Mouse (Mus musculus) liver, embryonic 12.5 days (tissue): ENCODE results near the gene Lgals4. TPM values are rescaled to one million over a fixed set of nuclear protein-coding genes. Genes with fewer than 3 reads are reported as not detected.
"Not testable (repeated sequence)": the region's sequence is repeated elsewhere in the genome, so short reads cannot be mapped to it uniquely, and the experiment has no call there.

Experiments used
- ATAC-seq: fragments of 200-750 bp; cut with Nextera tagmentation; 2 replicates; pipeline ENCODE4 v1.8.0; 2017; ENCODE audit warnings: moderate number of reproducible peaks, mild to moderate bottlenecking, moderate library complexity
- H3K27ac ChIP-seq: fragments of 300-500 bp; sonication (generic); 2 replicates; pipeline ENCODE4 v1.5.1; 2016; ENCODE audit warnings: mild to moderate bottlenecking
- H3K27me3 ChIP-seq: fragments of 300-500 bp; sonication (generic); replicated peaks from 2 replicates; pipeline ENCODE4 v1.6.1; 2016; ENCODE audit warnings: mild to moderate bottlenecking, moderate library complexity
- H3K36me3 ChIP-seq: fragments of 300-500 bp; sonication (generic); 2 replicates; pipeline ENCODE4 v1.6.1; 2016; ENCODE audit warnings: mild to moderate bottlenecking, moderate library complexity
- H3K4me1 ChIP-seq: fragments of 300-500 bp; sonication (generic); 2 replicates; pipeline ENCODE4 v1.6.1; 2016
- H3K4me2 ChIP-seq: fragments of 300-500 bp; sonication (generic); 2 replicates; pipeline ENCODE4 v1.6.1; 2016; ENCODE audit warnings: mild to moderate bottlenecking, moderate library complexity
- H3K4me3 ChIP-seq: fragments of 300-500 bp; sonication (generic); 2 replicates; pipeline ENCODE4 v1.5.1; 2016; ENCODE audit warnings: mild to moderate bottlenecking, moderate library complexity
- H3K9ac ChIP-seq: fragments of 300-500 bp; sonication (generic); 2 replicates; pipeline ENCODE4 v1.6.1; 2016; ENCODE audit warnings: mild to moderate bottlenecking, moderate library complexity
- H3K9me3 ChIP-seq: fragments of 300-500 bp; sonication (generic); replicated peaks from 2 replicates; pipeline ENCODE4 v1.6.1; 2016; ENCODE audit warnings: mild to moderate bottlenecking, moderate library complexity
- WGBS: fragments of 180-500 bp; shearing (Covaris S2); methylation state at CpG from one replicate; pipeline ENCODE4 v1.1.7; 2016; ENCODE audit not compliant: insufficient replicate concordance; 5-methylcytosine and 5-hydroxymethylcytosine counted together
- polyA plus RNA-seq: library from polyadenylated mRNA; unstranded; fragments of >200 nt; fragmentation: Nextera tagmentation; extraction: Ambion mirVana; gene quantifications from 2 replicates; pipeline ENCODE4 v1.2.1, GENCODE M21; 2016

The Lgals4 gene
- polyA plus RNA-seq, 1 experiment from 2014 or later = 3.6 TPM

DNA sequence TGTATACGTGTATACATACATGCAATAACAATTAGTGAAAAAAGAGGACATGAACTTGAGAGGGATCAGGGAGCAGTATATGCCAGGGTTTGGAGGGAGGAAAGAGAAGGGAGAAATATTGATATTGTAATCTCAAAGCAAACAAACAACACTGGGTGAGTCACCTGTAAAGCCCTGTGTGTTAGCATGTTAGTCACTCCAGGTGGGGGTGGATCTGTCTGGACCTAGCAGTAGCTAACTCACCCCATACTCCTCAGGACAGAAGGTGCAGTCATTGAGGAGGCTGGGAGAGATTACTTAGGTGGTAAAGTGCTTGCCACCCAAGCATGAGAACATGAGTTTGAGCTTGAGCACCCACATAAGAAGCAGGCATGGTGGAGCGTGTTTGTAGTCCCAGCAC, 26.3 kb downstream of the Lgals4 start:
- WGBS = 76% methylated on average over 2 of the region's 2 CpGs
- no peak overlapping the region for H3K4me3 ChIP-seq
- H3K4me2 ChIP-seq = no peak overlapping the region
- H3K9ac ChIP-seq = no peak overlapping the region
- H3K36me3 ChIP-seq = no peaks in the 10 kb centered on the region
- ATAC-seq = no peak
- H3K4me1 ChIP-seq = peaks cover 13% of the 10 kb centered on the region
- H3K27ac ChIP-seq = no peak overlapping the region
- H3K27me3 ChIP-seq = 0 out of 2 replicates have a peak, but pooled peaks cover 2% of the 10 kb centered on the region
- peaks cover 5% of the 10 kb centered on the region; the same call in 1 of the 2 replicates for H3K9me3 ChIP-seq

DNA sequence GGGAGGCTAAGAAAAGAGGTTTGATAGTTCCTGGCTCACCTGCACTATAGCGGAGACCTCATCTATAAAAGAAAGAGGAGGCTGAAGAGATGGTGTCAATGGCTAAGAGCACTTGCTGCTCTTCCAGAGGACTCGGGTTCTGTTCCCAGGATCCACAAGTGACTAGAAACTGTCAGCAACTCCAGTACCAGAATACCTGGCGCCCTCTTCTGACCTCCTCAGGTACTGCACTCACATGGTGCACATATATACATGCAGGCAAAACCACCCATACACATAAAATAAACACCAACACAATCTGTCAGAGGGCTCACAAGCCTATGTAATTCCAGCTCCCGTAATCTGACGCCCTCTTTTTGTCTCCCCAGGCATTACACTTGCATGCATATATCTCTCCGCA, 27.2 kb downstream of the Lgals4 start:
- Histone ChIP-seq H3K27ac (no peak overlapping the region), H3K4me3 (no peak overlapping the region), H3K4me2 (no peak overlapping the region), H3K4me1 (peaks cover 22% of the 10 kb centered on the region), H3K9me3 (peaks cover 5% of the 10 kb centered on the region; the same call in 1 of the 2 replicates), H3K9ac (no peak overlapping the region), H3K36me3 (no peaks in the 10 kb centered on the region), H3K27me3 (0 out of 2 replicates have a peak, but pooled peaks cover 2% of the 10 kb centered on the region)
- WGBS = 75% methylated on average over 6 of the region's 6 CpGs
- no peak for ATAC-seq

DNA sequence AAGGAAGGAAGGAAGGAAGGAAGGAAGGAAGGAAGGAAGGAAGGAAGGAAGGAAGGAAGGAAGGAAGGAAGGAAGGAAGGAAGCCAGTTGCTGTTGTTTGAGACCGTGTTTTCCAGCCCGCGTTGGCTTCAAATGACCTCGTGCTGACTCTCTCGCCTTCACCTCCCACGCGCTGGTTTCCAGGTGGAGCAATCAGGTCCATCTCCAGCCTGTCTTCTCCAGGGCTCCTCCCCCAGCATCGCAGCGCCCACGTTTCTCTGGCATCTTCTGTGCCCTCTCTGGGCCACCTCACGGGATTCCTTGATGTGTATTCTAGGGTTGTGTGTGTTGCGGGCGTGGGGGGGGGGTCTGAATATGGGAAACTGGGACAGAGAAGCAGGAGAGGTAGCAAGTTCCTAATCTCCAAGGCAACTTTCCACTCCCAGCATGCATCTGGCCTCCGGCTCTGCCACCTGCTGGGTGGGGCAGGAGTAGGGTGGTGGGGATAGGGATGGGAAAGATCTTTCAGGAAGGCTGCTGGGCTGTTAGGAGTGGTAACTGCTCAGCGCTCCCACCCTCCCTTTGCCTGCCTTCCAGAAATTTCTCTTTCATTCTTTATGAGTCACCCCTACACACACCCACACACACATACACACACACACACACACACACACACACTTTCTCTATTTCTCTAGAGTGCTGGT, 29.3 kb downstream of the Lgals4 start:
- ATAC-seq = no peak
- WGBS = 67% methylated on average over 15 of the region's 15 CpGs

DNA sequence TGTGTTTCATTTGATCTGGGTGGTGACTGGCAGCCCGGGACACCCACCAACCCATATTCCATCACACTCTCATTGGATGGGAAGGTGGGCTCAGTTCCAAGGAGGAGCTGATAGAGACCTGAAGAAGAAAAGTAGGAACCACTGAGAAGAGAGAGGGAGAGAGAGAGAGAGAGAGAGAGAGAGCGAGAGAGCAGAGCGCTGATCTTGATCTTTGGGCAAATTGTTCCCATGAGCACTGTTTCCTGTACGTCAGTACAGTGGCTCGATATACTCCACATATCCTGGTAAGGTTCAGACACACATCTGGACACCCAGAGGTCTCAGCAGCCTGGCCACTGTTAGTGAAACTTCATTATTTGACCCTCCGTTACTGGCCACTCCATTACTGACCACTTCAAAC, 29.9 kb downstream of the Lgals4 start, which contains the start of gene Lgals7:
TSS of gene Lgals7 (plus strand) at position 314 of the 400 bp plus-strand sequence.
- H3K9ac ChIP-seq = no peak within 1 kb of the TSS
- peaks cover 5% of the 10 kb centered on the region; the same call in 1 of the 2 replicates for H3K9me3 ChIP-seq
- 0 out of 2 replicates have a peak, but pooled peaks cover 2% of the 10 kb centered on the region for H3K27me3 ChIP-seq
- H3K4me2 ChIP-seq = no peak within 1 kb of the TSS
- 69% methylated on average over 6 of the region's 6 CpGs for WGBS
- ATAC-seq = no peak
- peaks cover 39% of the 10 kb centered on the region for H3K4me1 ChIP-seq
- H3K4me3 ChIP-seq = no peak within 1 kb of the TSS
- H3K36me3 ChIP-seq = no peaks in the 10 kb centered on the region
- no peak within 1 kb of the TSS for H3K27ac ChIP-seq

More for the DNA sequence above, 29.3 kb downstream of the Lgals4 start:
- Histone ChIP-seq H3K9ac (no peak overlapping the region), H3K27me3 (0 out of 2 replicates have a peak, but pooled peaks cover 2% of the 10 kb centered on the region), H3K4me3 (no peak overlapping the region), H3K27ac (no peak overlapping the region), H3K36me3 (no peaks in the 10 kb centered on the region), H3K4me2 (no peak overlapping the region), H3K4me1 (peaks cover 39% of the 10 kb centered on the region), H3K9me3 (peaks cover 5% of the 10 kb centered on the region; the same call in 1 of the 2 replicates)

DNA sequence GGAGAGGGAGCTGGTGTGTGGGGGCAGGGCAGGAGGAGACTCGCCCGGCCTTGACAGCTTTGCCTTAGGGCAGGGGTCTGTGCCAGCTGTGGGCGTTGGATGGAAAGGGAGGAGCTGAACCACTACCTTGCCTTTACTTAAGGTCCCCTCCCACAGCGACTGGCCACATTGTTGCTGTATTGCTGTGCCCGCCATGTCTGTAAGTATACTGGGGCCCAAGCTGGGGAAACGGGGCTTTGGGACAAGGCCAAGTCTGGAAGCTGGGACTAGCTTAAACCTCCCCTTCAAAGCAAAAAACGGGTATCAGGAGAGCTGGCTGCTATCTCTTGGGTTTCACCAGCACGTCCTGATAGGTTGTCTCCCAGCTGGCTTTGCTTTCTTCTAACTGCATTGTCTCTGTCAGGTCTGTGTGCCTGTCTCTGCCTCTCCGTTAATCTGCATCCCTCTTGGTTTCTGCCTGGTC, 30.7 kb downstream of the Lgals4 start:
- H3K4me2 ChIP-seq = no peak overlapping the region
- no peak overlapping the region for H3K27ac ChIP-seq
- no peak for ATAC-seq
- peaks cover 39% of the 10 kb centered on the region for H3K4me1 ChIP-seq
- no peak overlapping the region for H3K4me3 ChIP-seq
- H3K9ac ChIP-seq = no peak overlapping the region
- 0 out of 2 replicates have a peak, but pooled peaks cover 2% of the 10 kb centered on the region for H3K27me3 ChIP-seq
- 48% methylated on average over 9 of the region's 9 CpGs for WGBS
- peaks cover 5% of the 10 kb centered on the region; the same call in 1 of the 2 replicates for H3K9me3 ChIP-seq
- H3K36me3 ChIP-seq = no peaks in the 10 kb centered on the region

DNA sequence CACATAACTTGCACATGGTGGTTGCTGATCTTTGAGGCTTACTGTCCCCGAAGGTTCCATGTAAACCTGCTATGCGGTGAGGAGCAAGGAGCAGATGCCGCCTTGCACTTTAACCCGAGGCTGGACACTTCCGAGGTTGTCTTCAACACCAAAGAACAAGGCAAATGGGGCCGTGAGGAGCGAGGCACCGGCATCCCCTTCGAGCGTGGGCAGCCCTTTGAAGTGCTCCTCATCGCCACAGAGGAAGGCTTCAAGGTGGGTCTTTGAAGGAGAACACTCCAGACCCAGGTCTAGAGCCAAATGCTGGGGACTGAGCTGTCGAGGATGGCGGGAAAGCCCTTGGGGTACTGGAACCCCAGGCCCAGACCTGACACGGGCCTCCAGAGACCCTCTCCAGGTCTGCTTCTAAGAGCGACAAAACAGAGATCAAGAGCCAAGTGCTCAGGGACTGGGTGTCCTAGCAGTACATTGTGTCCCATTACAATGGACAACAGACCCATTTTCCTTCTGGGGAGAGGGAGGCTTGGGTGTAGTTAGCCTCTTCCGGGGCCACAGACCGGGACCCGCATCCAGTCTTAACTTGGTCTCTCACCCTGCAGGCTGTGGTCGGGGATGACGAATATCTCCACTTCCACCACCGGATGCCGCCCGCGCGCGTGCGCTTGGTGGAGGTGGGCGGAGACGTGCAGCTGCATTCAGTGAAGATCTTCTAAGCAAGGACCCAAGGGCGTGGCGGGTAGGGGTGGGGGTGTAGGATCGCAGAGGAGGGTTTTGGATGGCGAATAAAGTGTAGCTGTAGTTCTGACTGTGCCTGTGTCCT, 32.0 kb downstream of the Lgals4 start:
- 32% methylated on average over 33 of the region's 33 CpGs for WGBS
- peak overlapping the region; percentile 67 for H3K4me2 ChIP-seq
- peak overlapping the region; percentile 50 for H3K9ac ChIP-seq
- 0 out of 2 replicates have a peak, but pooled peaks cover 2% of the 10 kb centered on the region for H3K27me3 ChIP-seq
- no peaks in the 10 kb centered on the region for H3K36me3 ChIP-seq
- H3K4me1 ChIP-seq = peaks cover 39% of the 10 kb centered on the region
- peak overlapping the region; percentile 70 for H3K27ac ChIP-seq
- ATAC-seq = peak; percentile 82
- peaks cover 5% of the 10 kb centered on the region; the same call in 1 of the 2 replicates for H3K9me3 ChIP-seq
- H3K4me3 ChIP-seq = peak overlapping the region; percentile 31

DNA sequence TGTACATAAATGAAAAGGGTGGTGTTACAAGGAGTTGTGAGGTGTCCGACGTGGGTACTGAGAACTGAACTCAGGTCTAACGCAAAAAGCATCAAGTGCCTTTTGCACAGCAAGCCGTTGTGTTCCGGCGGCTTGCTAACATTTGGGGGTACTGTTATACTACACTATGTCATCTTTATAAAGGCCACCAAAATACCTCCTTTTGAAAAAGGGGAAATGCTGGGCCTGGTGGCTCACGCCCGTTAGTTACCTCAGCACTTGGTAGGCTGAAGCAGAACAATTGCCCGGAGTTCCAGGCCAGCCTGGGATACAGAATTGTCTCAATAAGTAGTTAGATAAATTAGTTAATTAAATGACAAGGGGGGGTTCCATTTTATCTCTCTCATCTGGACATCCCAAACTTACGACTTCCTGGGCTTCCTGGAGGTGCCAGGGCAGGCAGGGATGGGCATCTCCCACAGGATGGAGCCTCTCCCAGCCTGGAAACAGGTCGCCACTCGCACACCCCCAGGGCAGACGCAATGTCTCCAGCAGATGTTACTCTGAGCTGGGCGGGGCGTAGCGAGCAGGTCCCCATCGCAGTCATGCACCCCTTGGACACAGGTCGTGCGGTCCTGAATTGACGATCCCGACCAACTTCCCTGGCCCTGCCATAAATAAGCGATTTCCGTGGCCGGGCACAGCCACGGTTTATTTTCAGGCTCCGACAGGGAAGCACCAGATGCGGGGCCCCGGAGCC, 33.3 kb downstream of the Lgals4 start:
- ATAC-seq = no peak
- peaks cover 49% of the 10 kb centered on the region for H3K4me1 ChIP-seq
- 0 out of 2 replicates have a peak overlapping the region, but pooled peaks have one; percentile 18 for H3K27ac ChIP-seq
- peak overlapping the region; percentile 67 for H3K4me2 ChIP-seq
- 82% methylated on average over 28 of the region's 28 CpGs for WGBS
- H3K9me3 ChIP-seq = no peaks in the 10 kb centered on the region
- H3K4me3 ChIP-seq = no peak overlapping the region
- H3K36me3 ChIP-seq = no peaks in the 10 kb centered on the region
- 0 out of 2 replicates have a peak, but pooled peaks cover 2% of the 10 kb centered on the region for H3K27me3 ChIP-seq
- no peak overlapping the region for H3K9ac ChIP-seq

DNA sequence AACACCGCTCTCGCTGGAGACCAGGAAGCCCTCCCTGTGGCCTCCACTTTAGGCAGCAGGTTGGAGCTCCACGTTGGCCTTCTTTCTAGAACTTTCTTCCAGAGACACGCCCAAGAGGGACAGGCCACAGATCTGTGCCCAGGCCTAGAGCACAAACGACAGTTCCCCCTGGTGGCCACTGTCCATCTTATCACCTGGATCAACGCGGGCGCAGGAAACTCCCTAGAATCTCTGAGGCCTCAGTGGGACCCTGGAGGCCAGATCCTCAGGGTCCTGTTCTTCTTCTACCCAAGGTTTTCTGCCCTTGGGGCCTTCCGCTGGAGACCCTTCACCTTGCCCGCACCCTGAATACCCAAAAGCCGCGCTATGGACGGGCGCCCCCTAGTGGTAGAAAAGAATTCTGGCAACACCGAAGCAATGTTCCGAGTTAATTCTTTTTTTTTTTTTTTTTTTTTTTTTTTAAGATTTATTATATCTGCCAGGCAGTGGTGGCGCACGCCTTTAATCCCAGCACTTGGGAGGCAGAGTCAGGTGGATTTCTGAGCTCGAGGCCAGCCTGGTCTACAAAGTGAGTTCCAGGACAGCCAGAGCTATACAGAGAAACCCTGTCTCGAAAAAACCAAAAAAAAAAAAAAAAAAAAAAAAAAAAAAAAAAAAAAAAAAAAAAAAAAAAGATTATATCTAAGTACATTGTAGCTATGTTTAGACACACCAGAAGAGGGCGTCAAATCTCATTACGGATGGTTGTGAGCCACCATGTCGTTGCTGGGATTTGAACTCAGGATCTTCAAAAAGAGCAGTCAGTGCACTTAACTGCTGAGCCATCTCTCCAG, 34.1 kb downstream of the Lgals4 start:
- Histone ChIP-seq H3K4me1 (peaks cover 49% of the 10 kb centered on the region), H3K4me2 (peak overlapping the region; percentile 56), H3K4me3 (peak overlapping the region; percentile 18; the same call in 1 of the 2 replicates)
- not testable (repeated sequence) for H3K27ac ChIP-seq, H3K9me3 ChIP-seq, H3K9ac ChIP-seq, H3K36me3 ChIP-seq, H3K27me3 ChIP-seq
- 18% methylated on average over 23 of the region's 23 CpGs for WGBS
- ATAC-seq = peak; percentile 54

DNA sequence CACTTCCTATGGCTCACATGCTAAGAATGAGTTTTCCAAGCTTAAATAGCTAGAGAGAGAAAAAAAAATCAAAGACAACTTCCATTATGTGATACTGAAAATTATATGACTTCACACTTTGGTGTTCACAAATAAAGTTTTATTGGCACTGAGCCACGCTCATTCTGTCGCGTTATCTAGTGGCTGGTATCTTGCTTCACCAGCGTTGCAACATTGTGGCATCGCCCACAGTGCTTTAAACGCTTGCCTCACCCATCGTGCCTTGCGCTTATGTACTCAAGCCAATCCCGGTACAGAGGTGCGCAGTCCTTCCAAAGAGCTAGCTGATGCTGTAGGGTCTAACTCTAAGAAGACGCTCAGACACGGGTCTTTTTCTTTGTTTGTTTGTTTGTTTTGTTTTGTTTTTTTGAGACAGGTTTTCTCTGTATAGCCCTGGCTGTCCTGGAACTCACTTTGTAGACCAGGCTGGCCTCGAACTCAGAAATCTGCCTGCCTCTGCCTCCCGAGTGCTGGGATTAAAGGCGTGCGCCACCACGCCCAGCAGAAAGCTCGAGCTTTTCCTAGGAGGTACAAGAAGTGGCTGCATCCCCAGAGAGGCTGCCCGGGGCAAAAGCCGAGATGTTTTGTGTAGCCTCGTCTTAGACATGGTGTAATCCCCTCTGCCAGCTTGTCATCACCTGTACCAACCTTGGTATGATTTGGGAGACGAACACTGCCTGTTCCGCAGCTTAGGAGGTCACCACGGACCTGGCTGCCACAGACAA, 37.4 kb downstream of the Lgals4 start:
- Histone ChIP-seq H3K27ac (no peak overlapping the region), H3K27me3 (0 out of 2 replicates have a peak, but pooled peaks cover 7% of the 10 kb centered on the region), H3K9ac (no peak overlapping the region), H3K4me2 (no peak overlapping the region), H3K4me1 (peaks cover 30% of the 10 kb centered on the region), H3K4me3 (no peak overlapping the region), H3K9me3 (no peaks in the 10 kb centered on the region), H3K36me3 (no peaks in the 10 kb centered on the region)
- 73% methylated on average over 24 of the region's 24 CpGs for WGBS
- no peak for ATAC-seq

DNA sequence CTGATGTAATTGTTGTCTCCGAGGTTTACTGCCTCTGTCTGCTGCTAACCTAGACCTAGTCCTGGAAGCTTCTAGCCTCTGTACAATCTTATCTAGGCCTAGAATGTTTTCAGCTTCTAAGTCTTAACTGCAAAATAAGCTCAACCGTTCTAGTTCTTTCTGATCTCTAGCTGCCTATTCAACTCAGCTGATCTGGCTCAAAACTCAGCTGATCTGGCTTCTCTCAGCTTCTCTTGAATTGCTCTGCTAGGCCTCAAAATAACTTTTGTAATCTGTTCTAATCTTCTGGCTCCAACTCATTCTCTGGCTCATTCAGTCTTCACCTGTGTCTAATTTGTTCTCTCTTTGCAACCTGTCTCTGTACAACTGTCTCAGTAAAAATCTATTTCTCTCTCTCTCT, 40.9 kb downstream of the Lgals4 start:
- peaks cover 47% of the 10 kb centered on the region for H3K4me1 ChIP-seq
- H3K27ac ChIP-seq = no peak overlapping the region
- H3K4me3 ChIP-seq = no peak overlapping the region
- no peak overlapping the region for H3K4me2 ChIP-seq
- no peak for ATAC-seq
- H3K9ac ChIP-seq = no peak overlapping the region
- H3K36me3 ChIP-seq = no peaks in the 10 kb centered on the region
- H3K9me3 ChIP-seq = no peaks in the 10 kb centered on the region
- 45% methylated on average over 2 of the region's 2 CpGs for WGBS
- H3K27me3 ChIP-seq = 0 out of 2 replicates have a peak, but pooled peaks cover 7% of the 10 kb centered on the region
